Mouse (Mus musculus) c-Kit-positive CD71-positive TER-119-negative erythroid progenitor cells, embryonic 14.5 days (primary cell): ENCODE results near the gene Dgki.

Experiments
- DNase-seq: peaks from one replicate; pipeline ENCODE4 v3.0.0-alpha.2; 2013; ENCODE audit warnings: low read depth

Gene Dgki

DNA sequence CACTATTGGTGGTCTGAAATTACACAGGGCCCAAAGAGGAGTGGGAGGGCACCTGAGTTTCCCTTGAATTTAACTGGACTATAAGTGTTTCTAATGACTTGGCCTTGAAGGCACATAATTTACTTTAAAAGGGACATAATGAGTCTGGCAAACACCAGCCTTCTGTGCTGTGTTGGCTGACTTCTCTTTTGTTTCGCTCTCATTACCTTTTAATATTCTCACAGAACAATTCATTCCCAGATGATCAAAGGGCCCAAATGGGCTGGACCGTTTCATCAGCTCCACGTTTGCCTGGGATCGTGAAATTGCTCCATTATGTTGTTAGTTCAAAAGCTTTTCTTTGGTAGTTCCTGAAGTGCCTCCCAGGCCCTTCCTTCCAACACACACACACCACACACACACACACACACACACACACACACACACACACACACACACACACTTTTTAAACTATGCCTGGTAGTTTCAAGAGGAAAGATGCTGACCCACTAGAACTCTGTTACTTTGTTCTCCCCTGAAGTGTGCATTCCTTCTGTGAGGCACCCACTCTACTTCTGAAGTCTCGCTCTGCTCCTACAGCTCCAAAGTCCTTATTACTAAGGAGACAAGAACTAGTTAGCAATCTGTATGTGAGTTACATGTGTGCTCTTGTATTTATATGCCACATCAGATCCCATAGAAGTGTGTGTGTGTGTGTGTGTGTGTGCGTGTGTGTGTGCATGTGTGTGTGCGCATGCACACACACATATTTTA, 491.5 kb downstream of the Dgki start:
- no peak for DNase-seq

DNA sequence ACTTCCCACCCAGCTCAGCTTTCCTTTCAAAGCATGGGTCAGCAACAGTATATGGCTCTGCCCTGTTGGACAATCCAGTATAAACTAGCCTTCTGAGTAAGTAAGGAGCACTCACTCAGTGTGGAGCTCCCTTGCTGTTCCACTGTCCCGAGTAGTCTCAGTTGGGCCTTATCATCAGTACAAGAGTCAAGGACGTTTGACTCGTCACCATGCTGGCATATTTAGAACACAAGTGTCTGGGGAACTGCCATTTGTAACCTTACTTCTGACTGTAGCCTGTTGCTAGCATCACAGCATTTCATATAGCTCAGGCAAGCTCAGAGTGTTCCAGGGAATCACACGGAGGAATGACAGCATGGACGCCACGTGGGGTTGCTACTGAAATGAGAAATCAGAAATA, 493.1 kb downstream of the Dgki start:
- no peak for DNase-seq

DNA sequence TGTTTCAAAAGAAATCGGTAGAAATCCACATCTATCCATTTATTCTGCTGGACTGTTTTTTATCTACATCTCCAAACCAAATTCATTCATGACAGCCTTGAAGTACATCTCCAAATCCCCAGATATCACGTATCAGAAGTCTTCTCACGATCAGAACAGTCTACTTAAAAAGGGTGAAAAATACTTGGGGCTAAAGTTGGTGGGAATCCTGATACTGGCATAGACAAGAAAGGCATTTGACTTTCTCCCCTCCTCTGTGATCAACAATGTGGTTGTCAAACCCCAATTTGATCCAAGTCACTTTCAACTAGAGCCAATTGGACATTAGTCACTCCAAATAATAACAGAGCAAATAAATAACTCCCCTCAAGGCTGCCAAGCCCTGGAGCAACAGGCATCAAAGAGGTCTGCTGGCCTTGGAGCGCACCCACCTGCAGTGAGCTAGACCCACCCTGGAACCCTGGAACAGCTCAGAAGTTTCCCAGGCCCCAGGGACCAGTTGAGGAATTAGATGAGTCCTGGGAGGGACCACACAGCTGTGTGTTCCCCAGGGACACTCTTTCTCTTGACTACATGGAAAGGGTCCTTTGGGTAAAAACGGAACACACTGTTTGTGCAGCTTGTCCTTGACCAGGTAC, 499.6 kb downstream of the Dgki start:
- DNase-seq = no peak

DNA sequence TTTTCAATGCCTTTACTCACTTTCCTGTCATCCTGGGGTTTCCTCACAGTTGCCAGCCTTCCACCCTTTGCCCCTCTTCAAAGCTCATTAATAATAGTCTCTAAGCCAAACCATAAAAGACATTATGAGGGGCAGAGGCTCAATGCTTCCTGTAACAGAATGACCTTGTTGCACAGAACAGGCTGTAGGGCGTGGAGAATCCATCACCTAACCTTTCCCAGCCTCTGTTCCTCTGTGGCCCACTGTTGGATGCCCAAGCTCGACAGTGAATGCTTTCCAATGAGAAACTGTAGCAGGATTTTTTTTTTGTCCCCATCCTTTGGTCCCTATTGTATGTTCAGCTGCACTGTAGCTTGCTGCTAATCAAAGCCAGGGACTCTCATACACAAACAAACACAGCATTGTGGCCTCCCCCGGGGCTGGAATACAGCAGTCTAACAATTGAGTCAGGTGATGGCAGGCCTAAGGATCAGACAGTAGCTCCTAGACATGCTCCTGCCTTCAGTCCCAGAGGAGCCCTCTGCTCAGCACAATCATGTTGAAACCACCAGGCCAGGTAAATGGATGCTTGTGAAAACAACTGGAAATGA, 502.8 kb downstream of the Dgki start:
- DNase-seq = no peak
